Mouse (Mus musculus): ENCODE data around the gene Zan. TPM values are rescaled to one million over a fixed set of nuclear protein-coding genes. Genes with fewer than 3 reads are reported as not detected.
A peak's percentile ranks its signal among the peaks of the same experiment; 100 is the strongest.

Gene Zan
- total RNA-seq, 2 experiments from 2014 or later = 0.14 to 0.22 TPM

DNA sequence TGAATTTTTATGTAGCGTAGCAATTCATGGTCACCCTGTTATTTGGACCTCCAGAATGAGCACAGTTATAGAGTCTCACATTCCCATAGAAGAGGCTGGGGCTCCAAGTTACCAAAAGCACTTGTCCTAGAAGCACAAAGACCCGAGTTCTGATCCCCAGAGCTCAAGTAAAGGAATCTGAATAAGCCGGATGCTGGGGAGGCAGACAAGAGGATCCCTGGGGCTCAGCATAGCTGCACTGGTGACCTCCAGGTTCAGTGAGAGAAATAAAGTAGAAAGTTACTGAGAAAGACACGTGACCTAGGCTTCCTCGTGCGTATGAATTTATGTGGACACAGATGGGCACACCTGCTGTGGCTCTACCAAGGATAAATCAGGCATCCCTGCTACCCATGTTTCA lies 141.8 kb downstream of the Zan start:
- no peak for DNase-seq (ENCODE audit: extremely low spot score in 1 of 2, low spot score in 1 of 2)

DNA sequence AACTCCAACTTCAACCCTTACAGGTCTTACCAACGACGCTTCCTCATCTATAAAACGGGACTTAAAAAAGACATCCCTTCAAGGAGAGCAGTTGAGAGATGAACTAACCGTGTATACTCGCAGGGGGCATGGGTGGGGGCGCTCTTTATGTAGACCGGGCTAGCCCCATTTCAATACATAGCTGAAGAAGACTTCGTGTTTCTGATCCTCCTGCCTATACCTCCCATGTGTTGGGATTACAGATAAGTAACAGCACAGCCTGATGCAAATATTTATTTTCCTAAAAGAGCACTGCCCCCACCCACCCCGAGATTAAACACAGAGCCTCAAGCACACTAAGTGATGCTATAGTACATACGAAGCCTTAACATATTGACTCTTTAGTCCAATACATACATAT lies 142.5 kb downstream of the Zan start:
- DNase-seq (ENCODE audit: extremely low spot score in 1 of 2, low spot score in 1 of 2) = no peak

- DNase-seq (ENCODE audit: extremely low spot score in 1 of 2, low spot score in 1 of 2) = peak; percentile 81 to 84
These were observed 143.2 kb downstream of the Zan start, which contains the start of gene Slc12a9 for GRCm38 (mm10) chr5:137333512-137334174. TSS of gene Slc12a9 (minus strand) at chr5:137333597.

GRCm38 (mm10) chr5:137332857-137333511 lies 143.9 kb downstream of the Zan start:
- no peak for DNase-seq (ENCODE audit: extremely low spot score in 1 of 2, low spot score in 1 of 2)

DNA sequence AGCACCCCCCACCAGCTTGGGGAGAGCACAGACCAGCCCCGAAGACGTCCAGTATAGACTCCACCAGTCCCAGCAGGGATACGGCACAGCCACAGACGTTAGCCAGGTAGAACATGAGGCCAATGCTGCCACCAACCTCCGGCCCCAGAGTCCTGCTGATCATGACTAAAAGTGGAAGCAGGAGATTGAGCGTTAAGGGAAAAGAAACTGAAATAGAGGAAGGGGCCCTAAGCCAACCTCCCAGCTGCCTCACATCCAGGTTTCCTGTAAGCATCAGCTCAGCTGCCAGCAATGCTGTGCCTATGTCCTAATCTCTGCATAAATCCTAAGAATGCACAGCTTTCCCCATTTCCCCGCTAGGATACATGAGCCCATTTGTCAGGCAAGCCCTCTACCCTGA lies 146.0 kb downstream of the Zan start:
- DNase-seq (ENCODE audit: extremely low spot score in 1 of 2, low spot score in 1 of 2) = no peak

Other genes with a start within 250 kb of the Zan start
- gene Ache, start 189.5 kb downstream of the Zan start, total RNA-seq (2021) = 10 to 100 TPM; 63.8 to 67.6 TPM
- 10 to 100 TPM; 14.3 to 16.0 TPM for gene Ufsp1, start 182.4 kb downstream of the Zan start, total RNA-seq (2021)
- 100 to 1,000 TPM; 164 to 213 TPM for gene Srrt, start 169.4 kb downstream of the Zan start, total RNA-seq (2021)
- gene Trip6, start 162.7 kb downstream of the Zan start, total RNA-seq (2021) = 1 to 10 TPM; 4.6 to 6.4 TPM
- 10 to 100 TPM; 24.9 to 32.8 TPM for gene Slc12a9, start 143.5 kb downstream of the Zan start, total RNA-seq (2021)
- gene Ephb4, start 127.0 kb downstream of the Zan start, total RNA-seq (2021) = 1 to 10 TPM; 5.1 to 6.3 TPM
- 10 to 100 TPM; 33.6 to 34.6 TPM for gene Pop7, start 25.5 kb upstream of the Zan start, total RNA-seq (2021)
- 10 to 100 TPM; 44.8 to 54.9 TPM for gene Gigyf1, start 41.5 kb upstream of the Zan start, total RNA-seq (2021)
- not detected for gene Epo, start 56.2 kb upstream of the Zan start, total RNA-seq (2021)
- gene Gnb2, start 56.4 kb upstream of the Zan start, total RNA-seq (2021) = 100 to 1,000 TPM; 648 to 692 TPM
- 100 to 1,000 TPM; 129 to 132 TPM for gene Actl6b, start 76.5 kb upstream of the Zan start, total RNA-seq (2021)
- gene Tfr2, start 92.8 kb upstream of the Zan start, total RNA-seq (2021) = 10 to 100 TPM; 13.3 to 15.8 TPM
- gene Mospd3, start 124.0 kb upstream of the Zan start, total RNA-seq (2021) = 10 to 100 TPM; 33.6 TPM
- gene Pcolce, start 136.7 kb upstream of the Zan start, total RNA-seq (2021) = 1 to 10 TPM; 6.7 to 9.2 TPM
- gene Fbxo24, start 151.9 kb upstream of the Zan start, total RNA-seq (2021) = under 1 TPM; 0.27 to 0.31 TPM
- 10 to 100 TPM; 19.3 to 23.5 TPM for gene Lrch4, start 152.1 kb upstream of the Zan start, total RNA-seq (2021)
- 10 to 100 TPM; 12.7 to 15.8 TPM for gene Gm20605, start 152.1 kb upstream of the Zan start, total RNA-seq (2021)
- gene Sap25, start 164.3 kb upstream of the Zan start, total RNA-seq (2021) = 10 to 100 TPM in 1 of 2 experiments, 1 to 10 TPM in 1; 3.1 to 13.9 TPM
- not detected for gene Irs3, start 168.7 kb upstream of the Zan start, total RNA-seq (2021)
- 10 to 100 TPM; 61.8 to 63.9 TPM for gene Agfg2, start 207.7 kb upstream of the Zan start, total RNA-seq (2021)

Measured in layer of hippocampus, postnatal 25 days (tissue).